Mouse (Mus musculus) cerebellum, adult 2 months (tissue): ENCODE measurements around the gene 9930021J03Rik.

Experiments
- CTCF ChIP-seq: fragments of 200-500 bp; IDR thresholded peaks from 2 replicates; pipeline ENCODE4 v1.5.1; 2011; ENCODE audit warnings: low read depth, mild to moderate bottlenecking, control low read depth, low read length, moderate library complexity, borderline replicate concordance; ENCODE audit not compliant: insufficient read depth
- POLR2A ChIP-seq: fragments of 200-500 bp; IDR thresholded peaks from 2 replicates; pipeline ENCODE4 v1.6.1; 2011; ENCODE audit warnings: low read length, control low read depth, borderline replicate concordance; ENCODE audit not compliant: insufficient read depth

GRCm38 (mm10) chr19:29713451-29713850 lies 92.3 kb downstream of the 9930021J03Rik start:
- TF ChIP-seq CTCF = no peak
- no peak for TF ChIP-seq POLR2A
